Mouse (Mus musculus) heart, adult 11 months (tissue): ENCODE data around the gene Mapt.

ENCODE experiments used
- DNase-seq: peaks from one replicate; pipeline ENCODE4 v3.0.0; 2022

Gene Mapt

DNA sequence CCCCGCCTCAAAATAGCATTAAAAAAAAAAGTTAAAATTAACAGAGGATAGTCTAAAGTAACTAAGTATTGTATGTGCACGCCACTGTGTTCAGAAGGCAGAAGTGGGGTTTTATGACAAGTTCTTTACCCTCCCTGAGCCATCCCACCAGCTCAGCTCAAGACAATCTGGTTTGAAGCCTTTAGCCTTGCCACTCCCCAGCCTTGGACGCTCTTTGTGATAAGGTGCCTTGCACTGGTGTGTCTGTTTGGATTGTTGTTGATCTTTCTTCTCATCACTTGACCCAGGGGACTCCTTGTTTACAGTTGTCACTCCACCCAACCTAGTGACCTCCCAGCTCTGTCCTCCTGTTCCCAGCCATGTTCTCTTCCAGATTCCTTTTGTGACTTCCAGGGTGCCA lies 86.4 kb downstream of the Mapt start:
- no peak for DNase-seq

DNA sequence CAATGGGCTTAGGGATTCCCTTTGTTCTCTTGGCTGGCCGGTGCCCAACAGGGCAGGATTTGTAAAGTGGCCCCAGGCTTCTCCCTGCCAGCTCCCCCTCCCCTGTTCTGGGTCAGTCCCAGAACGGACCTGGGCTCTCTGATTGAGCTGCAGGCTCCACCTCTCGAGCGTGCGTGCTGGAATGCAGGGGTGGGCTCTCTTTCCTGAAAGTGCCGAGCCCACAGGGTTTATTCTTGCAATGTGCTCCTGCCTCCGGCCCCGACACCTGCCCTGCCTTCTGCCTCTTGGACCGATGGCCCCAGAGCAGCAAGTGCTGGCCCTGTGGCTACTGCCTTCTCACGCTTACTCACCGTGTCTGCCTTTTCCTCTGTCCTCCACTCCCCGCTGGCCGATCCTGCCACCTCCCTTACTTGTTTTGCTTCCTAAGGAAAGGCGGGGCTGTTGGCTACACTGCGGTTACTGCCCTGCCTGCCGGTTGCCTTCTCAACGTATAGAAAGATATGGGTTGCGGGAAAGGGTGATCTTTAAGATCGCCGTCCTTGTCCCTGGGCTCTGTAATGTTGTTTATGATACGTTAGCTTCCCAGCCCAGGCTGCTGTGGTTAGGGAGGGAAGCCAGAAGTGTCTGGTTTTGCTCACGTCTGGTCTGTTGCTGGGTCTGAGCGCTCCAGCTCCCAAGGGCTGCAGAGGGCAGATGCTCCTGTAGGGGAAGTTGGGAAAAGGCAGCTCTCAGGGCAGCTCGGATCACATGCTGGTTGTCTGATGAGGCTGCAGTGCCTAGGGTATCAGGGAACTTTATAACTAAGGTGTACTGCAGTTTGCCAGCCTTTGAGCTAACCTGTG lies 88.0 kb downstream of the Mapt start:
- peak; percentile 97 for DNase-seq

DNA sequence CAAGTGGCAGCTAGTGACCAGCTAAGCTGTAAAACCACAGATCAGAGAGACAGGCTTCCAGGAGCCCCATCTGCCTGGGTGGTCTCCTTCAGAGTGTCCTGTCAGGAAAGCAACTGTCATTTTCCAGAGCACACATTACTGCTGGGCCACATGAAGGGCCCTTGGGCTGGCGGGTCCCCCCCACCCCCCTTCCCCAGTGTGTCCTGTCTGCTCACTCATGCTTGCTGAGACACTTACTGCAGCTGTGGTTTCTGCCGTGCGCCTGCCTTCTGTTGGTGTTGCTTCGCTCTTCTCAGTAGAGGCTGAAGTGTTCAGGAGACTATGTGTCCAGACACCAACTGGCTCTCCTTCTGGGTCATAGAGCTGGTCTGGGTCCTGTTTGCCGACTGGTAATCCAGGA lies 89.3 kb downstream of the Mapt start:
- no peak for DNase-seq

DNA sequence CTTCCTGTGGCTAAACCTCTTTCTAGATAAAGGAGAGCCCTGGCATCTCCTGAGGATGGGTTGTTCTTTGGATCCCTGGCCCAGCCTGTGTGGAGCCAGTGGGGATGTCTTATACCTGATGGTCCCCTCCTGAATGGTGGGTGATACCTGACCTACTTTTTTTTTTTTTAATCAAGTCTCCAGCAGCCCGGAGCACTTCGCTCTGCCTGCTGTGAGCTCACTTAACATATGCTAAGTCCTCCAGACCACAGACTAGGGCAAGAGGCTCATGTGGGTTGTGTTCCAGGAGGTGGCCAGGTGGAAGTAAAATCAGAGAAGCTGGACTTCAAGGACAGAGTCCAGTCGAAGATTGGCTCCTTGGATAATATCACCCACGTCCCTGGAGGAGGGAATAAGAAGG lies 91.0 kb downstream of the Mapt start:
- DNase-seq, result no peak

DNA sequence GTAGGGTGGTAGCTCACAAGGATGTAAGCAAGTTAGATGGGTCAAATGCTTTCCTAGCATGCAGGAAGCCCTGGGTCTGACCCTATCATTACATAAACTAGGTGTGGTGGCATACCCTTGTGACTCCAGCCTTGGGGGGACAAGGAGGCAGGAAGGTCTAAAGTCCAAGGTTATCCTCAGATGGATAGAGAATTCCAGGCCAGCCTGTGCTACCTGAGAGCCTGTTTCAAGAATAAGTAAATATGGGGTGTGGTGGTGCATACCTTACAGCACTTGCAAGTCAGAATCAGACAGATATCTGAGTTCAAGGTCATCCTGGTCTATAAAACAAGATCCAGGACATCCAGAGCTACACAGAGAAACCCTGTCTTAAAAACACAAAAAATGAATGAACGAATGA lies 96.3 kb downstream of the Mapt start:
- DNase-seq, result peak; percentile 74

DNA sequence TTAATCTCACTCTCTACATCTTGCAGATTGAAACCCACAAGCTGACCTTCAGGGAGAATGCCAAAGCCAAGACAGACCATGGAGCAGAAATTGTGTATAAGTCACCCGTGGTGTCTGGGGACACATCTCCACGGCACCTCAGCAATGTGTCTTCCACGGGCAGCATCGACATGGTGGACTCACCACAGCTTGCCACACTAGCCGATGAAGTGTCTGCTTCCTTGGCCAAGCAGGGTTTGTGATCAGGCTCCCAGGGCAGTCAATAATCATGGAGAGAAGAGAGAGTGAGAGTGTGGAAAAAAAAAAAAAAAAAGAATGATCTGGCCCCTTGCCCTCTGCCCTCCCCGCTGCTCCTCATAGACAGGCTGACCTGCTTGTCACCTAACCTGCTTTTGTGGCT lies 96.8 kb downstream of the Mapt start:
- peak; percentile 77 for DNase-seq

DNA sequence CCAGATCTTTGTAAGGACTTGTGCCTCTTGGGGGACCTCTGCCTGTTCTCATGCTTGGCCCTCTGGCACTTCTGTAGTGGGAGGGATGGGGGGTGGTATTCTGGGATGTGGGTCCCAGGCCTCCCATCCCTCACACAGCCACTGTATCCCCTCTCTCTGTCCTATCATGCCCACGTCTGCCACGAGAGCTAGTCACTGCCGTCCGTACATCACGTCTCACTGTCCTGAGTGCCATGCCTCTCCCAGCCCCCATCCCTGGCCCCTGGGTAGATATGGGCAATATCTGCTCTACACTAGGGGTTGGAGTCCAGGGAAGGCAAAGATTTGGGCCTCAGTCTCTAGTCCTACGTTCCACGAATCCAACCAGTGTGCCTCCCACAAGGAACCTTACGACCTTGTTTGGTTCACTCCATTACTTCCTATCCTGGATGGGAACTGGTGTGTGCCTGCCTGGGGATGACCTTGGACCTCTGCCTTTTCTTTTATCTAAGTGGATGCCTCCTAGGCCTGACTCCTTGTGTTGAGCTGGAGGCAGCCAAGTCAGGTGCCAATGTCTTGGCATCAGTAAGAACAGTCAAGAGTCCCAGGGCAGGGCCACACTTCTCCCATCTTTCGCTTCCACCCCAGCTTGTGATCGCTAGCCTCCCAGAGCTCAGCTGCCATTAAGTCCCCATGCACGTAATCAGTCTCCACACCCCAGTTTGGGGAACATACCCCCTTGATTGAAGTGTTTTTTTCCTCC lies 98.2 kb downstream of the Mapt start:
- DNase-seq, result peak; percentile 76

DNA sequence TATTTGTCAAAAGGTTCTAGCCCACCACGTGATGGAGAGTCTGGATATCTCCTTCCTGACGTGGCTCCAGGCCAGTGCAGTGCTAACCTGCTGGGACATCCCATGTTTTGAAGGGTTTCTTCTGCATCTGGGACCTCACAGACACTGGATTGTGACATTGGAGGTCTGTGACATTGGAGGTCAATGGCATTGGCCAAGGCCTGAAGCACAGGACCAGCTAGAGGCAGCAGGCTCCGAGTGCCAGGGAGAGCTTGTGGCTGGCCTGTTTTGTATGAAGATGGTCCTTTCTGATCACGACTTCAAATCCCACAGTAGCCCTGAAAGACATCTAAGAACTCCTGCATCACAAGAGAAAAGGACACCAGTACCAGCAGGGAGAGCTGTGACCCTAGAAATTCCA lies 99.0 kb downstream of the Mapt start:
- DNase-seq, result peak; percentile 89

DNA sequence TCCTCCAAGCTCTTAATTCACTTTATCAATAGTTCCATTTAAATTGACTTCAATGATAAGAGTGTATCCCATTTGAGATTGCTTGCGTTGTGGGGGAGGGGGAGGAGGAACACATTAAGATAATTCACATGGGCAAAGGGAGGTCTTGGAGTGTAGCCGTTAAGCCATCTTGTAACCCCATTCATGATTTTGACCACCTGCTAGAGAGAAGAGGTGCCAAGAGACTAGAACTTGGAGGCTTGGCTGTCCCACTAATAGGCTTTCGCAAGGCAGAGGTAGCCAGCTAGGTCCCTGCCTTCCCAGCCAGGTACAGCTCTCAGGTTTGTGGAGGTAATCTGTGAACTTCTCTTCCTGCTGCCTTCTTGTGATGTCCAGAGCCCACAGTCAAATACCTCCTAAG lies 100.0 kb downstream of the Mapt start:
- no peak for DNase-seq

DNA sequence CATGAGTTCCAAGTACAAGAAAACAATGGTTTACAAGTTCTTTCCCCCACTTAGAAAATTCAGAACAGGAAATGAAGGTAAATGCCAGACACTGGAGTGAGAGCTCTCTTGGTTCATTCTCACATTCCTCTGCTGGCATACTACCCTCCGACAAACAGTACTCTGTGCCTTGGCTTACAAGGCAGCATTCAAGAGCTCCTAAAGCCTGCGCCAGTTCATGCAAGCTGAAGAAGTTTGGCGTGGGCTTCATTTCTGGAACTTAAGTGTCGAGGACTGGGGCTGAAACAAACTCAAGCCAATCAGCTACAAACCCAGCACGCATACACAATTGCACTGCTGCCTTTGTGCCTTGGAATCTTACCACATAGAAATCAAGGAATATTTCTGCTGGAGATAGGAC lies 100.9 kb downstream of the Mapt start:
- peak; percentile 79 for DNase-seq

DNA sequence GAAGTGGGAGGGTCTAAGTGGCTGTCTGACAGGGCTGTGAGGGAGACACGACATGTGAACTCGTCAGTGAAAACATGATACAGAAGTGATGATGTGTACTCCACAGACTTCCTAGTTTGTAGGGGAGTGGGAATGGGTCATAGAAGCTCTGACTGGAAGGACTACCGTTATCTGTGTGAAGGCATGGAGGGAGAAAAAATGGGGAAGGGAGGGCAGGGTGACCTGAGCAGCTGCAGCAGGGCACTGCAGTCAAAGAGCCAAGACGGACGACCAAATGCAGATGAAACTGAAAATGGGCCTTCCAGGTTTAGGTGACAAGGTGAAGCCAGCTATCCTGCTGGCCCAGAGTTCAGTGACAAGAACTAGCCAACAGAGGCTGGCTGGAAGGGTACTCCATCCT lies 102.9 kb downstream of the Mapt start:
- DNase-seq, result peak; percentile 81

DNA sequence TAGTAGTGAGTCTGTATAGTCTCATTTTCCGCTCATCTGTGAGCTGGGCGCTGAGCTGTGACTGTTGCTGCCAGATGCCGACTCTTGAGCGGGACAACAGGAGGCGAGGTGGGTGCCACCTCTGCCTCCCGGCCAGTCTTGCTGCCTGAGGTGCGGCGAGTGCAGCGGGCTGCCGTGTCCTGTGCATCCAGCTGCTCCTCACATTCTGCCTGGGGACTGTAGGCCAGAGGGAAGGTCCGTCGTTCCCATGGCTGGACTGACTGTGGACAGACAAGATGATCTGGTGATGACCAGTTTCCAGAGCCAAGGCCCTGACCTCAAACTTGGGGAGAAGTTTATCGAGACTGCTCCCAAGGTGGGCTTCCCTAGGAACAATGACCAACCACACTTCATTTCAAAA lies 103.8 kb downstream of the Mapt start:
- DNase-seq, result peak; percentile 76

DNA sequence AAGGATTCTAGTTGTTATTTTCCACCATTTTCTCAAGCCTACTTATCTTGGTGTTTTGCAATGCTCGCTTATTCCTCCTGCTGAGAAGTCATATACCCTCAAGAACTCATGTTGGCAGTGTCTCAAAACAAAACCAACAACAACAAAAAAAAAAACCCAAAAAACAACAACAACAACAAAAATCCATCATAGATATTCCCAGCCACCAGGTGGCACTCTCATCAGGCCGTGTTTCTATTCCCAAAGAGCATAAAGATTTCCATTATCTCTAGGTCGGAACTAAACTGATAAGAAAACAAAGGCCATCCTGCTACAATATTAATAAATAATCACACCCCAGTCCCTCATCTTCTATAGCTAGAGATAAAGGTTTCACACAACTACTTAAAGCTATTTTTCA lies 115.7 kb downstream of the Mapt start:
- peak; percentile 17 for DNase-seq

DNA sequence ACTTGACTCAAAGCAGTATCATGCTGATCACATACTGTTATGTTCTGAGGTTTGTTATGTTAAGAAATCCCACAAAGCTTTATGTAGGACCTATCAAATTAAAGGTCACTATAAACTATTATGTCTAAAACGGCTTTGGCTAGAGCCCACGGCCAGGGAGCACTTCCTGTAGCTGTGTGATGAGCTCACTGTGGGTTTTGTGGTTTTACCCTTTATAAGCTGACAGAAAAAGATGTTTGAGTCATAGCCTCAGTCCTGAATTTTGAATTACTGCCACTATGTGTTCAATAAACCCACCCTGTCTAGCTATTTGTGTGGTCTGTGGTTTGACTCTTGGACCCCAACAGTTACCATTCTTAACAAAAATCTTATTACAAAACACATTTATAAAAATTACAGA lies 130.6 kb downstream of the Mapt start:
- no peak for DNase-seq

DNA sequence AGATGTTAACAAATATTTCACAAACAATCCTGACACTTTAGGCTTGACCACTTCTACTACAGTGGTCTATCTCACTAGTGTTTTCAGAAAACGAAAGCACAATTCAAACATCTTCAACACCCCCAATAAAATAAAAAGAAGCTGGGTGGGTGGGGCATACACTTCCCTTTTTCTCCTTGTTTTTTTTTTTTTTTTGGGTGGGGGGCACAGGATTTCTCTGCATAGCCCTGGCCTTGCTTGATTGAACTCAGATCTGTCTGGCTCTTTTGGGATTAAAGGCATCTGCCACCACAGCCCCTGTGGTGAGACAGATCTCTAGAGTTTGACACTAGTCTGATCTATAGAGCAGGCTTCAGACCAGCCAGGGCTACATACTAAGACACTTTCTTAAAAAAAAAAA lies 131.5 kb downstream of the Mapt start:
- no peak for DNase-seq

DNA sequence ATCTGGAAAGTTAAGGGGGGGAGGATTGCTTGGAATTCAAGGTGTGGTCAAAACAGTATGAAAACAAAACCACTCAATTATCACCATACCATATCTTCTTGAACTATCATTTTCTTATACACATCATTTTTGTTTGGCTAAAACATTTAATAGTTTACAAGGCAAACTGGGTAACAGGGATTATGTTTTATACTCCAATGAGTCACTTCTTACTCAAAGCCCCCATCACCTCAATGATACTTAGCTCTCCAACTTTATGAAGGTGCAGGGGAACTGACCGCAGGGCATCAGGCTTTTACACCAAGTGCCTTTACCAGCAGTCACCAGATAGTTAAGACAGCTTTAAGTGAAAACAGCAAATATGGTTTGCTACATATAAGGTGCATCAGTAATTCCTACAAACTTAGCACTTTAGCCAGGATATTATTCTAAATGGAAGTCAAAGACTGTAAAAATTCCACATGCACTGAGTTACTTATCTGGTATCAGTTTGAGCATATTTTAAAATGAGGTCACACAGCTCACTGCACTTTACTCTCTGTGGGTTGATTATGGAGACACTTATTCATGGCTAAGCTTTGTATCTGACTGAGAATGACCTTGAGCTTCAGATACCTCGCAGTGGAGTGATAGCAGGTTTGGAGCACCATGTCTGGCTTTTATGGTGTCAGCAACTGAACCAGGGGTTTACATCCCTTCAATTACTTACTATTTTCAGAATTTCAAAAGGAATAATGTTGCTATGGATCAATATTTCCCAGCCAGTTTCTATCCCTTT lies 132.8 kb downstream of the Mapt start:
- peak; percentile 55 for DNase-seq

DNA sequence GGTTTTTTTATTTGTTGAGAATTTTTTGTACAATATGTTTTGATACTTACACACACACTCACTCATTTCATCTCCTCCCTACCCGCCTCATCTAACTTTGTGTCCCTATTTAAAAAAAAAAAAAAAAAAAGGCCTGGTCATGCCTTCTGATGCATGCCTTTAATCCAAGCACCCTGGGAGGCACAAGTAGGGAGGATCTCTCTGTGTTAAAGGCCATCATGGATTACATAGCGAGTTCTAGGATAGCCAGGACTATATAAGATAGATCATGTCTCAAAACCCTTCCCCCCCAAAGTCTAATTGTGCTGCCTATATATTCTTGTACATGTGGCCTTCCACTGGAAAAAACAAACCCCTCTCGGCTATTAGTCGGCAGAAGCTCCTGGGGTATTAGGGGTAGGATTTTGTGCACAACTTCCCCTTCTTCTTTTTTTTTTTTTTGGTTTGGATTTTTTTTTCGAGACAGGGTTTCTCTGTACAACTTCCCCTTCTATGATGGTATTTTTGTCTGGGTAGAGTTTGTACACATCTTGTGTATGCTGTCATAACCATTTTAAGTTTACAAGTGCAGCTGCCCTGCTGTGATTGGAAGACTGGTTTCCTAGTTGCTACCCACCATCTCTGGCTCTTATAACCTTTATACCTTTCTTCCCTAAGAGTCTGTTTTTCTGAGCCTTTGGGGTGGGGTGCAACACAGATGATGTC lies 136.4 kb downstream of the Mapt start:
- DNase-seq, result peak; percentile 82

DNA sequence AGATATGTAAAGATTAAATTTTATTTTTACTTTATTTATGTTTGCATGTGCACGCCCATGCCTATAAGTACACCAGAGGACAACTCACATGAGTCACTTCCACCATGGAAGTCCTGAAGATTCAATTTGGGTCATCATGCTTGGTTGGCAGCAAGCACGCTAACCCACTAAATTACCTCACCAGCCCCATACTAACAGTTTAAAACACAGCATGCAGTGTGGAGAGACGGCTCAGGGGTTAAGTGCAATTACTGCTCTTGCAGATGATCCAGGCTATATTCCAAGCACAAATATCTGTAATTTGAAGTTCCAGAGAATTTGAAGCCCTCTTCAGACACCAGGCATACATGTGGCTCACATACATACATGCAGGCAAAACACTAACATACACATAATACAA lies 145.1 kb downstream of the Mapt start:
- peak; percentile 74 for DNase-seq

DNA sequence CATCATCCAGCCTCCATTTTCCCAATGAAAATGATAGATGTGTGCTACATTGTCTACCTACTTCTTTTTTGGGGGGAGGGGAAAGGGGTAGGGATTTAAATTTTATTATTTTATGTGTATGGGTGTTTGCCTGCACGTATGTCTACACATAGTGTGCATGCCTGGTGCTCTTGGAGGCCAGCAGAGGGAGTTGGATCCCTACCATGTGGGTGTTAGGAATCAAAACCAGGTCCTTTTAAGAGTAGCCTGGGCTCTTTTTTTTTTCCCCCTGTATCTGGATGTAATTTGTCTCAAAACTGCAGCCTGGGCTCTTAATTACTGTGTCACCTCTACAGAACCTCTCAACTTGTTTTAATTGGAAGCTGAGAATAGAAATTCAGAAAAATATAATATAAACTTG lies 148.4 kb downstream of the Mapt start:
- peak; percentile 84 for DNase-seq
